Mouse (Mus musculus) heart, embryonic 14.5 days (tissue): Measurements from ENCODE around the gene 1700123O20Rik. TPM values are rescaled to one million over a fixed set of nuclear protein-coding genes. Genes with fewer than 3 reads are reported as not detected.

Experiments used
- ATAC-seq: fragments of 200-750 bp; cut with Nextera tagmentation; 2 replicates; pipeline ENCODE4 v1.8.0; 2017; ENCODE audit warnings: low read depth, moderate TSS enrichment; ENCODE audit not compliant: insufficient number of reproducible peaks, insufficient read depth, low FRiP score
- H3K27ac ChIP-seq, 2 experiments: fragments of 200-500 bp in 1 of 2; fragments of 300-500 bp in 1 of 2; sonication (generic) in 1 of 2; replicated peaks in 1 of 2; 2 replicates each; pipeline ENCODE4 v1.5.1; 2012 to 2014; ENCODE audit warnings: low read depth in 2 of 2, low read length in 2 of 2, control low read depth in 1 of 2, mild to moderate bottlenecking in 1 of 2, mixed read lengths in 1 of 2; ENCODE audit not compliant: control insufficient read depth in 1 of 2, insufficient read depth in 1 of 2
- H3K27me3 ChIP-seq: fragments of 300-500 bp; sonication (generic); 2 replicates; pipeline ENCODE4 v1.6.1; 2014; ENCODE audit warnings: mild to moderate bottlenecking, low read length, control low read depth; ENCODE audit not compliant: control insufficient read depth, insufficient read depth
- H3K36me3 ChIP-seq: fragments of 300-500 bp; sonication (generic); 2 replicates; pipeline ENCODE4 v1.6.1; 2014; ENCODE audit warnings: mild to moderate bottlenecking, control low read depth, low read length, mixed read lengths; ENCODE audit not compliant: control insufficient read depth, insufficient read depth
- H3K4me1 ChIP-seq, 2 experiments: fragments of 200-500 bp in 1 of 2; fragments of 300-500 bp in 1 of 2; sonication (generic) in 1 of 2; 2 replicates each; pipeline ENCODE4 v1.6.1; 2012 to 2014; ENCODE audit warnings: low read length in 2 of 2, control low read depth in 1 of 2, mixed read lengths in 1 of 2; ENCODE audit not compliant: control insufficient read depth in 2 of 2, insufficient read depth in 2 of 2
- H3K4me2 ChIP-seq: fragments of 300-500 bp; sonication (generic); 2 replicates; pipeline ENCODE4 v1.6.1; 2014; ENCODE audit warnings: mild to moderate bottlenecking, low read length
- H3K4me3 ChIP-seq, 2 experiments: fragments of 200-500 bp in 1 of 2; fragments of 300-500 bp in 1 of 2; sonication (generic) in 1 of 2; 2 replicates each; pipeline ENCODE4 v1.5.1; 2012 to 2014; ENCODE audit warnings: low read length in 2 of 2, mild to moderate bottlenecking in 2 of 2, control low read depth in 1 of 2, low read depth in 1 of 2, moderate library complexity in 1 of 2; ENCODE audit not compliant: control insufficient read depth in 1 of 2, insufficient read depth in 1 of 2
- H3K9ac ChIP-seq: fragments of 300-500 bp; sonication (generic); 2 replicates; pipeline ENCODE4 v1.6.1; 2014; ENCODE audit warnings: mild to moderate bottlenecking, low read length
- H3K9me3 ChIP-seq: fragments of 300-500 bp; sonication (generic); 2 replicates; pipeline ENCODE4 v1.6.1; 2016; ENCODE audit warnings: low read length, control low read depth; ENCODE audit not compliant: control insufficient read depth
- WGBS: fragments of 180-500 bp; shearing (Covaris S2); extraction: QIAGEN DNeasy Blood & Tissue Kit; methylation state at CpG from one replicate; pipeline ENCODE4 v1.1.7; 2014; 5-methylcytosine and 5-hydroxymethylcytosine counted together
- polyA plus RNA-seq: library from polyadenylated mRNA; unstranded; fragments of >200 nt; fragmentation: Nextera tagmentation; extraction: Ambion mirVana; gene quantifications from 2 replicates; pipeline ENCODE4 v1.2.1, GENCODE M21; 2014

Gene 1700123O20Rik
- polyA plus RNA-seq, 1 experiment from 2014 or later, result 49.8 TPM

- peaks cover 4% of the 10 kb centered on the region in 2 experiments; a peak in 2 of 4 replicates for H3K4me1 ChIP-seq
- no peaks in the 10 kb centered on the region for H3K27me3 ChIP-seq
- 79% methylated on average over 2 of the region's 2 CpGs for WGBS
- no peak overlapping the region for H3K4me2 ChIP-seq
- ATAC-seq, result no peak
- H3K36me3 ChIP-seq, result peaks cover 63% of the 10 kb centered on the region
- no peak overlapping the region for H3K4me3 ChIP-seq
- H3K9me3 ChIP-seq, result no peaks in the 10 kb centered on the region
- no peak overlapping the region for H3K27ac ChIP-seq
- H3K9ac ChIP-seq, result no peak overlapping the region
These were observed 43.0 kb upstream of the 1700123O20Rik start for GRCm38 (mm10) chr14:54643011-54643410.

- ATAC-seq, result no peak
- peaks cover 4% of the 10 kb centered on the region in 2 experiments; a peak in 2 of 4 replicates for H3K4me1 ChIP-seq
- H3K27me3 ChIP-seq, result no peaks in the 10 kb centered on the region
- no peak overlapping the region for H3K9ac ChIP-seq
- peaks cover 74% of the 10 kb centered on the region for H3K36me3 ChIP-seq
- no peak overlapping the region for H3K27ac ChIP-seq
- no peaks in the 10 kb centered on the region for H3K9me3 ChIP-seq
- H3K4me3 ChIP-seq, result no peak overlapping the region
- H3K4me2 ChIP-seq, result no peak overlapping the region
- whole genome bisulfite sequencing, result 69% methylated on average over 9 of the region's 9 CpGs
These were observed 41.7 kb upstream of the 1700123O20Rik start for GRCm38 (mm10) chr14:54644294-54644693.

GRCm38 (mm10) chr14:54646455-54646854 is 39.6 kb upstream of the 1700123O20Rik start:
- Histone ChIP-seq H3K4me1 (0 out of 4 replicates have a peak, but pooled peaks cover 0 to 3% of the 10 kb centered on the region in 2 experiments), H3K27ac (no peak overlapping the region), H3K4me3 (no peak overlapping the region), H3K27me3 (no peaks in the 10 kb centered on the region), H3K9me3 (no peaks in the 10 kb centered on the region), H3K9ac (no peak overlapping the region), H3K36me3 (peaks cover 95% of the 10 kb centered on the region), H3K4me2 (no peak overlapping the region)
- ATAC-seq, result no peak
- WGBS, result 91% methylated on average over 17 of the region's 17 CpGs

- peaks cover 95% of the 10 kb centered on the region for H3K36me3 ChIP-seq
- no peak for ATAC-seq
- H3K4me1 ChIP-seq, result peaks cover 0 to 6% of the 10 kb centered on the region in 2 experiments; a peak in 2 of 4 replicates
- H3K4me3 ChIP-seq, result no peak overlapping the region
- H3K27ac ChIP-seq, result no peak overlapping the region
- H3K9me3 ChIP-seq, result no peaks in the 10 kb centered on the region
- H3K4me2 ChIP-seq, result no peak overlapping the region
- no peaks in the 10 kb centered on the region for H3K27me3 ChIP-seq
- 88% methylated on average over 8 of the region's 8 CpGs for WGBS
- H3K9ac ChIP-seq, result no peak overlapping the region
These were observed 38.9 kb upstream of the 1700123O20Rik start for GRCm38 (mm10) chr14:54646898-54647636.

- Histone ChIP-seq H3K27me3 (no peaks in the 10 kb centered on the region), H3K27ac (no peak overlapping the region), H3K4me2 (no peak overlapping the region), H3K36me3 (peaks cover 87% of the 10 kb centered on the region), H3K4me3 (no peak overlapping the region), H3K9me3 (no peaks in the 10 kb centered on the region), H3K9ac (no peak overlapping the region), H3K4me1 (peaks cover 5 to 14% of the 10 kb centered on the region in 2 experiments)
- 76% methylated on average over 4 of the region's 4 CpGs for WGBS
- no peak for ATAC-seq
These were observed 38.1 kb upstream of the 1700123O20Rik start for GRCm38 (mm10) chr14:54647900-54648299.

GRCm38 (mm10) chr14:54650621-54651454 is 35.2 kb upstream of the 1700123O20Rik start:
- Histone ChIP-seq H3K4me2 (no peak overlapping the region), H3K9ac (no peak overlapping the region), H3K4me3 (no peak overlapping the region), H3K27me3 (no peaks in the 10 kb centered on the region), H3K36me3 (peaks cover 74% of the 10 kb centered on the region), H3K9me3 (no peaks in the 10 kb centered on the region), H3K4me1 (peaks cover 11 to 23% of the 10 kb centered on the region in 2 experiments), H3K27ac (0 out of 4 replicates have a peak overlapping the region, but pooled peaks of 1 of the 2 experiments have one; percentile 25)
- 67% methylated on average over 23 of the region's 23 CpGs for WGBS
- no peak for ATAC-seq

- Histone ChIP-seq H3K27ac (peak overlapping the region in 1 of 2 experiments; percentile 85; a peak in 1 of 4 replicates), H3K9ac (no peak overlapping the region; the same call in 1 of the 2 replicates), H3K4me2 (no peak overlapping the region), H3K4me3 (no peak overlapping the region), H3K27me3 (no peaks in the 10 kb centered on the region), H3K9me3 (no peaks in the 10 kb centered on the region), H3K4me1 (peaks cover 11 to 23% of the 10 kb centered on the region in 2 experiments), H3K36me3 (peaks cover 74% of the 10 kb centered on the region)
- WGBS, result 79% methylated on average over 4 of the region's 4 CpGs
- ATAC-seq, result no peak
These were observed 34.5 kb upstream of the 1700123O20Rik start for GRCm38 (mm10) chr14:54651556-54651955.
